Mouse (Mus musculus): ENCODE data around the gene Nup43.

DNA sequence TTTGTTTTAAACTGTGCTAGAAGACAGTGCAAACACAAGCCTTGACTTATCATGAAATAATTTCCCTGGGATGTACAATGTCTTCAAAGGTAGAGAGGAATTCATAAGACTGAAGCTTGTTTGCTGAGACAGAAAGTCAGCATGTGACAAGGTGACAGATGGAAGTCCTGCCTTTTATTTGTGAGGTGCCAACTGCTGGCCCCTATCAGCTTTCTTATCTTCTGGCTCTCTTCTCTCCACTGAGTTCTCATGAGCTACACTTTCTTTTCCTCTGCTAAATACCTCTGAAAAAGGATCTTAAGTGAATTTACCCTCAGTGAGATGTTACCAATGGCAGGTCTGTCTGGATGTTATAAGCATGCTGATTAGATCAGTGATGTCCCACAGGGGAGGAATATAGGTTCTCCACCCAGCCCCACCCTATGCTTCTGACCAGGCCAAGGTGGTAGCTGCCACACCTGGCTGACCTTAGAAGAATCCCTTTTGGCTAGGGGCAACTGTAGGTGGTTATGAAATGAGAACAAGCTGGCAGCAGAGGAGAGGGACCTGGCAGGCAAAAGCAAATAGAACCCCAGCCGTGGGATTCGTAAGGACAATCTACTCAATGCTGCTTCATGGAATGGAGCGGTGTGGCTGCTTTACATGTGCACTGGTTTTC, 43.3 kb upstream of the Nup43 start:
- no peak for TF ChIP-seq CHD2 (IDR thresholded peaks at IDR 0.05; ENCODE audit: low read length)
- TF ChIP-seq HCFC1 (IDR thresholded peaks at IDR 0.05; ENCODE audit: low read depth, low read length): no peak
- no peak for TF ChIP-seq CTCF (conservative IDR thresholded peaks at IDR 0.05 in 1 of 2, IDR thresholded peaks at IDR 0.05 in 1 of 2; ENCODE audit: low read depth in 2 of 2, low read length in 2 of 2)
- no peak for TF ChIP-seq EP300 (IDR thresholded peaks at IDR 0.05; ENCODE audit: low read length)
